Mouse (Mus musculus) kidney, adult 2 months (tissue): ENCODE measurements at regions not wholly inside any gene's neighbourhood (a gene's known extent, or its start where the extent isn't known, plus 50 kb on each side); places are given as distances from the start of the nearest gene placed in this dataset.
A peak's percentile ranks its signal among the peaks of the same experiment; 100 is the strongest.

Source experiments
- DNase-seq: peaks from one replicate; pipeline ENCODE4 v3.0.0; 2021
- H3K27ac ChIP-seq: fragments of 200-500 bp; 2 replicates; pipeline ENCODE4 v1.5.1; 2012; ENCODE audit warnings: low read depth, low read length, control low read depth, inconsistent platforms; ENCODE audit not compliant: insufficient read depth
- H3K27me3 ChIP-seq: fragments of 200-500 bp; replicated peaks from 2 replicates; pipeline ENCODE4 v1.6.1; 2012; ENCODE audit warnings: mild to moderate bottlenecking, moderate library complexity, low read length, inconsistent platforms; ENCODE audit not compliant: control insufficient read depth, insufficient read depth
- H3K36me3 ChIP-seq: fragments of 200-500 bp; 2 replicates; pipeline ENCODE4 v1.6.1; 2012; ENCODE audit warnings: mild to moderate bottlenecking, moderate library complexity, low read length, inconsistent platforms; ENCODE audit not compliant: control insufficient read depth, insufficient read depth
- H3K4me1 ChIP-seq: fragments of 200-500 bp; 2 replicates; pipeline ENCODE4 v1.6.1; 2011; ENCODE audit warnings: low read length; ENCODE audit not compliant: control insufficient read depth, insufficient read depth
- H3K4me3 ChIP-seq: fragments of 200-500 bp; 2 replicates; pipeline ENCODE4 v1.5.1; 2011; ENCODE audit warnings: mild to moderate bottlenecking, low read depth, low read length, control low read depth; ENCODE audit not compliant: insufficient read depth
- CTCF ChIP-seq: fragments of 200-500 bp; conservative IDR thresholded peaks from 2 replicates; pipeline ENCODE4 v1.5.1; 2011; ENCODE audit warnings: low read depth, mild to moderate bottlenecking, control low read depth, low read length, moderate library complexity, mixed read lengths; ENCODE audit not compliant: insufficient read depth, insufficient read length
- POLR2A ChIP-seq: fragments of 200-500 bp; IDR thresholded peaks from one replicate; pipeline ENCODE4 v1.6.1; 2011; ENCODE audit warnings: low read depth, low read length, control low read depth
- WGBS: fragments of 180-500 bp; shearing (Covaris S2); methylation state at CpG from one replicate; pipeline ENCODE4 v1.1.7; 2018; 5-methylcytosine and 5-hydroxymethylcytosine counted together

- H3K4me3 ChIP-seq = no peak overlapping the region
- no peaks in the 10 kb centered on the region for H3K27me3 ChIP-seq
- WGBS = 67% methylated on average over 4 of the region's 4 CpGs
- DNase-seq = no peak
- no peaks in the 10 kb centered on the region for H3K4me1 ChIP-seq
- TF ChIP-seq POLR2A = no peak
- TF ChIP-seq CTCF = no peak
- H3K36me3 ChIP-seq = no peaks in the 10 kb centered on the region
- no peak overlapping the region for H3K27ac ChIP-seq
These were observed 196.3 kb downstream of the Cbln4 start for GRCm38 (mm10) chr2:171846826-171847492.

GRCm38 (mm10) chr2:171840058-171840713 lies 203.1 kb downstream of the Cbln4 start:
- H3K4me1 ChIP-seq = no peaks in the 10 kb centered on the region
- no peak overlapping the region for H3K27ac ChIP-seq
- DNase-seq = no peak
- no peaks in the 10 kb centered on the region for H3K27me3 ChIP-seq
- H3K36me3 ChIP-seq = no peaks in the 10 kb centered on the region
- TF ChIP-seq CTCF (no peak), POLR2A (no peak)
- H3K4me3 ChIP-seq = no peak overlapping the region
- 61% methylated on average over 14 of the region's 14 CpGs for WGBS

GRCm38 (mm10) chr2:171822156-171822555 lies 221.1 kb downstream of the Cbln4 start:
- TF ChIP-seq POLR2A (no peak), CTCF (no peak)
- H3K4me1 ChIP-seq = no peaks in the 10 kb centered on the region
- H3K4me3 ChIP-seq = no peak overlapping the region
- H3K27me3 ChIP-seq = no peaks in the 10 kb centered on the region
- no peaks in the 10 kb centered on the region for H3K36me3 ChIP-seq
- no peak overlapping the region for H3K27ac ChIP-seq
- WGBS = 84% methylated on average over 6 of the region's 6 CpGs
- DNase-seq = no peak

GRCm38 (mm10) chr2:171818504-171818903 lies 224.8 kb downstream of the Cbln4 start:
- WGBS = 81% methylated on average over 8 of the region's 8 CpGs
- H3K36me3 ChIP-seq = no peaks in the 10 kb centered on the region
- no peaks in the 10 kb centered on the region for H3K4me1 ChIP-seq

GRCm38 (mm10) chr2:171816685-171817419 lies 226.4 kb downstream of the Cbln4 start:
- Histone ChIP-seq H3K36me3 (no peaks in the 10 kb centered on the region), H3K27me3 (no peaks in the 10 kb centered on the region), H3K4me3 (no peak overlapping the region), H3K27ac (no peak overlapping the region), H3K4me1 (no peaks in the 10 kb centered on the region)
- TF ChIP-seq CTCF (no peak), POLR2A (no peak)
- DNase-seq = no peak
- WGBS = 87% methylated on average over 10 of the region's 10 CpGs

More at GRCm38 (mm10) chr2:171818504-171818903, 224.8 kb downstream of the Cbln4 start:
- no peaks in the 10 kb centered on the region for H3K27me3 ChIP-seq
- TF ChIP-seq POLR2A (no peak), CTCF (no peak)
- no peak overlapping the region for H3K4me3 ChIP-seq
- no peak for DNase-seq
- no peak overlapping the region for H3K27ac ChIP-seq

- WGBS = 73% methylated on average over 3 of the region's 3 CpGs
- TF ChIP-seq CTCF (no peak), POLR2A (no peak)
- no peak for DNase-seq
These were observed 230.6 kb downstream of the Cbln4 start for GRCm38 (mm10) chr2:171812701-171813100.

GRCm38 (mm10) chr2:171805376-171805775 lies 237.9 kb downstream of the Cbln4 start:
- Histone ChIP-seq H3K27ac (no peak overlapping the region), H3K4me1 (no peaks in the 10 kb centered on the region), H3K36me3 (no peaks in the 10 kb centered on the region), H3K4me3 (no peak overlapping the region), H3K27me3 (no peaks in the 10 kb centered on the region)
- TF ChIP-seq POLR2A (no peak), CTCF (no peak)
- WGBS = 57% methylated on average over 5 of the region's 5 CpGs
- DNase-seq = peak; percentile 13

More at GRCm38 (mm10) chr2:171812701-171813100, 230.6 kb downstream of the Cbln4 start:
- Histone ChIP-seq H3K4me1 (no peaks in the 10 kb centered on the region), H3K36me3 (no peaks in the 10 kb centered on the region), H3K27ac (no peak overlapping the region), H3K27me3 (no peaks in the 10 kb centered on the region), H3K4me3 (no peak overlapping the region)
